12 mouse cellular contexts compared by ENCODE assay signal in genomic region chr17:35172445-35173234, GRCm38 (mm10). TPM values are rescaled to one million over a fixed set of nuclear protein-coding genes. Genes with fewer than 3 reads are reported as not detected.
DNase-seq lines count a peak whose midpoint lies in the region; ATAC-seq and TF ChIP-seq lines count a peak whose summit lies in the region.
"Had no signal": no experiment of that assay in that cellular context is flagged by ENCODE, and none has a peak within 500 bp of the region (broad histone marks: within the 10 kb centered on the region; RNA-seq: fewer than 3 reads in every experiment).

No protein-coding gene starts in this region.

- TF ChIP-seq CTCF in liver, adult 2 months (IDR thresholded peaks at IDR 0.05; ENCODE audit: low read depth, low read length): no peak
- no peak for TF ChIP-seq CTCF in bone marrow, adult 2 months (IDR thresholded peaks at IDR 0.05; ENCODE audit: control insufficient read depth, insufficient read depth, low read length)

- ATAC-seq in megakaryocyte, adult 5-6 weeks (ENCODE audit: poor library complexity, severe bottlenecking): peak; percentile 85

- H3K27ac ChIP-seq in liver, adult 2 months (replicated peaks; ENCODE audit: insufficient read depth, low read depth, low read length): peak overlapping the region; percentile 64
- peak overlapping the region; percentile 72 for H3K27ac ChIP-seq in bone marrow, adult 2 months (ENCODE audit: control insufficient read depth, insufficient read depth, low read depth, low read length, poor library complexity)

- peak overlapping the region; percentile 70 for H3K9ac ChIP-seq in liver, adult 2 months (ENCODE audit: low read depth, low read length)

- H3K36me3 ChIP-seq in liver, adult 2 months (ENCODE audit: control insufficient read depth, insufficient read depth, low read length): no peaks in the 10 kb centered on the region

- H3K27me3 ChIP-seq in liver, adult 2 months (ENCODE audit: control insufficient read depth, insufficient read depth, low read length): no peaks in the 10 kb centered on the region

- H3K79me2 ChIP-seq in liver, adult 2 months (ENCODE audit: control insufficient read depth, insufficient read depth, low read length): no peaks in the 10 kb centered on the region

- DNase-seq in frontal cortex, postnatal 36 days (ENCODE audit: low spot score in 2 of 2): peak; percentile 57
- DNase-seq in frontal cortex, postnatal 25 days (ENCODE audit: low spot score in 2 of 2): no peak
- no peak for DNase-seq in liver, adult 2 months (ENCODE audit: extremely low read depth, low read depth, low spot score)
- DNase-seq in liver: no peak
- DNase-seq in urinary bladder, adult 18-20 months (ENCODE audit: low spot score in 2 of 2): no peak
- DNase-seq in urinary bladder, postnatal 25 days (ENCODE audit: low spot score): no peak
- DNase-seq: cerebellum, postnatal 25 days; kidney, adult 11 months had no signal

- no peak for TF ChIP-seq POLR2A in liver, adult 2 months (IDR thresholded peaks at IDR 0.05; ENCODE audit: extremely low read depth, insufficient read depth, low read length)
- TF ChIP-seq POLR2A in bone marrow, adult 2 months (IDR thresholded peaks at IDR 0.05; ENCODE audit: borderline replicate concordance, control insufficient read depth, low read depth, low read length): no peak

- peak overlapping the region; percentile 61 for H3K4me3 ChIP-seq in liver, adult 2 months (ENCODE audit: insufficient read depth, low read depth, low read length)
- H3K4me3 ChIP-seq in bone marrow, adult 2 months (replicated peaks; ENCODE audit: control insufficient read depth, low read depth, low read length): no peak overlapping the region

- no peaks in the 10 kb centered on the region for H3K4me1 ChIP-seq in liver, adult 2 months (ENCODE audit: control insufficient read depth, insufficient read depth, low read length)
- peaks cover 4% of the 10 kb centered on the region for H3K4me1 ChIP-seq in bone marrow, adult 2 months (ENCODE audit: control insufficient read depth, insufficient read depth, low read length)

- WGBS in liver, adult 2 months: 78% methylated on average over 11 of the region's 11 CpGs
- 47% methylated on average over 11 of the region's 11 CpGs for WGBS in bone marrow, adult 2 months

RNA-seq across cellular contexts. Expression of gene Aif1, which starts 3.2 kb away (rescaled TPM):
- total RNA-seq in liver, adult 2 months (2014; rRNA removed): 8.6 and 13.3 TPM in 2 replicates
- polyA plus RNA-seq in liver, adult 2 months (2012; rRNA removed): 1.6 and 2.5 TPM in 2 replicates
- 48.9 and 51.7 TPM in 2 replicates for polyA plus RNA-seq in bone marrow, adult 2 months (2011; ENCODE audit: insufficient read depth, insufficient read length, low replicate concordance, missing spikeins)
- 78.7 and 81.4 TPM in 2 replicates for total RNA-seq in megakaryocyte, adult 5-6 weeks (2015)
- 103 and 120 TPM in 2 replicates for total RNA-seq in megakaryocyte, adult 5-6 weeks (2017)

RNA-seq across cellular contexts. Expression of gene Prrc2a, which starts 7.9 kb away (rescaled TPM):
- 12.4 and 23.2 TPM in 2 replicates for total RNA-seq in liver, adult 2 months (2014; rRNA removed)
- polyA plus RNA-seq in liver, adult 2 months (2012; rRNA removed): 103 and 144 TPM in 2 replicates
- polyA plus RNA-seq in bone marrow, adult 2 months (2011; ENCODE audit: insufficient read depth, insufficient read length, low replicate concordance, missing spikeins): 208 and 214 TPM in 2 replicates
- total RNA-seq in megakaryocyte, adult 5-6 weeks (2015): 144 and 172 TPM in 2 replicates
- total RNA-seq in megakaryocyte, adult 5-6 weeks (2017): 35.8 and 60.6 TPM in 2 replicates

RNA-seq across cellular contexts. Expression of gene Lst1, which starts 15.6 kb away (rescaled TPM):
- total RNA-seq in liver, adult 2 months (2014; rRNA removed): 10.2 and 13.0 TPM in 2 replicates
- polyA plus RNA-seq in liver, adult 2 months (2012; rRNA removed): 5.9 and 11.8 TPM in 2 replicates
- polyA plus RNA-seq in bone marrow, adult 2 months (2011; ENCODE audit: insufficient read depth, insufficient read length, low replicate concordance, missing spikeins): 50.4 and 139 TPM in 2 replicates
- total RNA-seq in megakaryocyte, adult 5-6 weeks (2015): 425 and 434 TPM in 2 replicates
- 495 and 596 TPM in 2 replicates for total RNA-seq in megakaryocyte, adult 5-6 weeks (2017)
- total RNA-seq: megakaryocyte-erythroid progenitor cell, adult 5-6 weeks had no signal

RNA-seq across cellular contexts. Expression of gene Ltb, which starts 21.6 kb away (rescaled TPM):
- total RNA-seq in liver, adult 2 months (2014; rRNA removed): 1.8 and 3.0 TPM in 2 replicates
- polyA plus RNA-seq in liver, adult 2 months (2012; rRNA removed): 2.6 and 4.7 TPM in 2 replicates
- polyA plus RNA-seq in bone marrow, adult 2 months (2011; ENCODE audit: insufficient read depth, insufficient read length, low replicate concordance, missing spikeins): 38.6 and 66.2 TPM in 2 replicates
- total RNA-seq in megakaryocyte, adult 5-6 weeks (2015): 11.7 and 13.3 TPM in 2 replicates
- total RNA-seq in megakaryocyte, adult 5-6 weeks (2017): 7.3 and 11.2 TPM in 2 replicates

RNA-seq across cellular contexts. Expression of gene Tnf, which starts 29.2 kb away (rescaled TPM):
- total RNA-seq in liver, adult 2 months (2014; rRNA removed): 0.13 TPM in 1 of 2 replicates, not detected in the other
- 0.15 and 0.29 TPM in 2 replicates for polyA plus RNA-seq in liver, adult 2 months (2012; rRNA removed)
- polyA plus RNA-seq in bone marrow, adult 2 months (2011; ENCODE audit: insufficient read depth, insufficient read length, low replicate concordance, missing spikeins): 3.2 and 7.4 TPM in 2 replicates
- 33.1 and 34.6 TPM in 2 replicates for total RNA-seq in megakaryocyte, adult 5-6 weeks (2015)
- total RNA-seq in megakaryocyte, adult 5-6 weeks (2017): 28.2 and 30.0 TPM in 2 replicates
- total RNA-seq: left cerebral cortex, postnatal 25 days had no signal

Comparison
In these comparisons a context has a peak if more than half of its experiments do, and no peak if none do; other contexts are left out.
1. DNase-seq: peak in frontal cortex, postnatal 36 days (2 of 2); none in frontal cortex, postnatal 25 days (0 of 2), liver, adult 2 months (single experiment), liver (single experiment), urinary bladder, adult 18-20 months (0 of 2) and urinary bladder, postnatal 25 days (single experiment).
2. RNA of gene Lst1, which starts 15.6 kb away (total RNA-seq): 425 to 596 TPM in megakaryocyte, adult 5-6 weeks; 10.2 to 13.0 TPM in liver, adult 2 months; every median in the first group is over 10 times any median in the second.